Mouse (Mus musculus) spleen, adult 2 months (tissue): ENCODE measurements around the gene Suv39h1.

Experiments used
- CTCF ChIP-seq: fragments of 200-500 bp; IDR thresholded peaks from 2 replicates; pipeline ENCODE4 v1.5.1; 2011; ENCODE audit warnings: mild to moderate bottlenecking, inconsistent platforms; ENCODE audit not compliant: insufficient read depth, insufficient read length, insufficient replicate concordance; ENCODE audit errors: extremely low read depth
- POLR2A ChIP-seq: fragments of 200-500 bp; IDR thresholded peaks from 2 replicates; pipeline ENCODE4 v1.6.1; 2011; ENCODE audit warnings: low read depth, low read length, inconsistent platforms

DNA sequence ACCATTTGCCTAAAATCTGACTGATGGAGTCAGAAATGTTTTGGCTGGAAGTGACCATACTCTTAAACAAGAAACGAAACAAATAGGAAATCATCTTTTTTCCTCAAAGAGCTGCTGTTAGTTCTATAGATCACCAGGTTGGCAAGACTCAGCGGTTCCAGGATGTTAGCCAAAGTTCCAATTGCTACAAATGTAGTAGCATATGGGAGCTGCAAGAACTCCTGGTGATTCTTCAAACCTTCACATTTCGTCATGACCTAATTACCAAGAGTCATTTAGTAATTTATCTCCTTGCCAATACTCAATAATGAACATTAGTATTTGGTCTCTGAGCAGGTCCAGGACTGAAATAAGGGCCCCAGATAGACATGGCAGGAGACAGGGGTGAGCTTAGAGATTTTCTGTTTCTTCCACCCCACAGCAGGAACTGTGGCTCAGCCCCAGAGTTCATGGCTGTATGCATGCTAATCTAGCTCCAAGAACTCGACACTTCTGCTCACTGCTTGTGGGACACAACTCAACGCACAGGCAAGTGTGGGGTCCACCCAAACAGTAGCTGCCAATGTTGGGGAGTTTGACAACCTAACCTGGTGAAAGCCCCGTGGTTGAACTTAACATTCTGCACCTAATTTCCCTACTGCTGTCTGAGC is 49.4 kb upstream of the Suv39h1 start:
- TF ChIP-seq POLR2A (no peak), CTCF (no peak)
